Mouse (Mus musculus) neural tube, embryonic 11.5 days (tissue): ENCODE results near the gene Naglu. TPM values are rescaled to one million over a fixed set of nuclear protein-coding genes. Genes with fewer than 3 reads are reported as not detected.
"Not testable (repeated sequence)": the region's sequence is repeated elsewhere in the genome, so short reads cannot be mapped to it uniquely, and the experiment has no call there.

Experiments used
- ATAC-seq: fragments of 200-750 bp; cut with Nextera tagmentation; 2 replicates; pipeline ENCODE4 v1.8.0; 2017; ENCODE audit warnings: moderate number of reproducible peaks, mild to moderate bottlenecking, moderate TSS enrichment, moderate library complexity; ENCODE audit not compliant: insufficient read depth, low FRiP score, low TSS enrichment
- DNase-seq: peaks from one replicate; pipeline ENCODE4 v3.0.0-alpha.2; 2015; ENCODE audit warnings: low spot score
- H3K27ac ChIP-seq: fragments of 300-500 bp; sonication (generic); 2 replicates; pipeline ENCODE4 v1.5.1; 2014; ENCODE audit warnings: low read depth, mild to moderate bottlenecking, low read length
- H3K27me3 ChIP-seq: fragments of 300-500 bp; sonication (generic); 2 replicates; pipeline ENCODE4 v1.6.1; 2014; ENCODE audit warnings: mild to moderate bottlenecking, low read length, mixed read lengths; ENCODE audit not compliant: control insufficient read depth, insufficient read depth
- H3K36me3 ChIP-seq: fragments of 300-500 bp; sonication (generic); 2 replicates; pipeline ENCODE4 v1.6.1; 2014; ENCODE audit warnings: mild to moderate bottlenecking, low read length, moderate library complexity, mixed read lengths; ENCODE audit not compliant: control insufficient read depth, insufficient read depth
- H3K4me1 ChIP-seq: fragments of 300-500 bp; sonication (generic); 2 replicates; pipeline ENCODE4 v1.6.1; 2014; ENCODE audit warnings: low read length, mixed read lengths; ENCODE audit not compliant: control insufficient read depth, insufficient read depth
- H3K4me2 ChIP-seq: fragments of 300-500 bp; sonication (generic); 2 replicates; pipeline ENCODE4 v1.6.1; 2014; ENCODE audit warnings: low read depth, mild to moderate bottlenecking, moderate library complexity
- H3K4me3 ChIP-seq: fragments of 300-500 bp; sonication (generic); 2 replicates; pipeline ENCODE4 v1.5.1; 2014; ENCODE audit warnings: low read depth, low read length
- H3K9ac ChIP-seq: fragments of 300-500 bp; sonication (generic); 2 replicates; pipeline ENCODE4 v1.6.1; 2014; ENCODE audit warnings: mild to moderate bottlenecking, low read length
- H3K9me3 ChIP-seq: fragments of 300-500 bp; sonication (generic); 2 replicates; pipeline ENCODE4 v1.6.1; 2016; ENCODE audit warnings: low read length; ENCODE audit not compliant: control insufficient read depth
- WGBS: fragments of 180-500 bp; shearing (Covaris S2); extraction: QIAGEN DNeasy Blood & Tissue Kit; methylation state at CpG from one replicate; pipeline ENCODE4 v1.1.7; 2014; 5-methylcytosine and 5-hydroxymethylcytosine counted together
- microRNA-seq: library from miRNA; unstranded; fragments of <30 nt; microRNA quantifications from one replicate; pipeline ENCODE4, GENCODE M21; 2016
- polyA plus RNA-seq: library from polyadenylated mRNA; unstranded; fragments of >200 nt; fragmentation: Nextera tagmentation; extraction: Ambion mirVana; gene quantifications from 2 replicates; pipeline ENCODE4 v1.2.1, GENCODE M21; 2014

Naglu gene
- polyA plus RNA-seq, 1 experiment from 2014 or later = 5.8 TPM

DNA sequence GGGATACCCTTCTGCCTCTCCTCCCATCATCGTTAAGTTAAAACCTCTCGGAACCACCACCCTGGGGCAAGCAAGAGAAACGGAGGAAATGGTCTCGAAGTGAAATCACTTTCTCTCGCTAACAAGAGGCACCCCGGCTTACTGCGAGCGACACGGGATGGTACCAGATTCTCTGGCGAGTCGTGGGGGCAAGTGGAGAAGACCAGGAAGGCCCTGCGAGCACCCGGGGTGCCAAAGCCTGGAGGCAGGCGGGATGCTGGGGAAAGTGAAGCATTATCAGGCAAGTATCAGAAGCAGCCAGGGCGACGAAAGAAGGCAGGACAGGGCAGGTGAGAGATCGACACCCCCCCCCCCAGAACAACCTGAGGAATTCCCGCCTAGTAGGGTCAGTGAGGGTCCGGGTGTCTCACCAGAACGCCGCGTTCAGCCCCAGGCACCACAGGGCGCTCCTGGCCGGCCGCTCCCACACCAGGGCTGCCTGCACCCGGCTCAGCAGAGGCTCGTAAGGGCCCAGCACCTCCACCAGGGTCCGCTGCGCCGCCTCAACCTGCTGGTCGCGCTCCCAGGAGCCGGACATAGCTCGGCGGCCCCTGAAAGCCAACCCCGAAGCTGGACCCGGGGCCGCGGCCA is 49.4 kb downstream of the Naglu start:
- peaks cover 16% of the 10 kb centered on the region; the same call in 1 of the 2 replicates for H3K4me1 ChIP-seq
- H3K9ac ChIP-seq = peak overlapping the region; percentile 91
- ATAC-seq = no peak; the same call in 1 of the 2 replicates
- no peak for DNase-seq
- H3K27ac ChIP-seq = peak overlapping the region; percentile 88
- peak overlapping the region; percentile 96 for H3K4me2 ChIP-seq
- under 1% methylated on average over 39 of the region's 39 CpGs for WGBS
- H3K27me3 ChIP-seq = no peaks in the 10 kb centered on the region
- peak overlapping the region; percentile 89 for H3K4me3 ChIP-seq
- no peaks in the 10 kb centered on the region for H3K9me3 ChIP-seq
- peaks cover 2% of the 10 kb centered on the region; the same call in 1 of the 2 replicates for H3K36me3 ChIP-seq

DNA sequence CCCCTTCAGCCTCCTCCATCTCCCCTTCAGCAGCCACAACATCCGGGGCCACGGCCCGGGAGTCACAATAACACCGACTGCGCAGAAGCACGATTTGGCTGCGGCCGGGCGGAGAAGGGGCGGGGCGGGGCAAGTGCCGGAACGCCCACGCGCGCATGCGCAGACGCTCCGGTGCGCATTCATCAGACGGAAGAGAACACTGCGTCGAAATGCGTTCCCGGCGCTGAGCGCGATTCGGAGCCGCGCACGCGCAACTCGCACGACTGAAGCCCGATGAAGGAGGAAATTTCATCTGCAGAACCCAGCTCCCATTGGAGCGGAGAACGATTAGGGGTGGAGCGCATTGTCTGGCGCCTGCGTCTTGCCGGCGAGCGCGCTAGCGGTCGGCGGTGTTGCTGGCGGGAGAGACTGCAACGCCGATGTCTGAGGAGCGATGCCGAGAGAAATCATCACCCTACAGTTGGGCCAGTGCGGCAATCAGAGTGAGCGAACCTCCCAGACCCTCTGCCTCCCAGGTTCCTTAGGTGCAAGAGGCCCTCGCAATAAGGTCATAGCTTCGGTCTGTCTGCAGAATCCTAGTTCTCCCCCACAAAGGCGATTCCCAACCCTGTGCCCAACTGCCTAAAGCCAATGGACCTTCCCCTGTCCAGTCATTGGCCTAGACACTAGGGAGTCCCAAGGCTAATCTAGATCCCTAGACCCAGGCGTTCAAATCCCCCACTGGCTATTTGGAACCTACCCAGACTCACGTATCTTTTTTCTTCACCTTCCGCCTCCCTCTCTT is 50.1 kb downstream of the Naglu start, which contains the start of the genes Retreg3 and Tubg1:
Gene Retreg3, minus strand, starts transcription at position 133 of the 784 bp plus-strand sequence.
Gene Tubg1, plus strand, starts transcription at position 178 of the 784 bp plus-strand sequence.
- ATAC-seq = peak; percentile 92
- Histone ChIP-seq H3K9me3 (no peaks in the 10 kb centered on the region), H3K27me3 (no peaks in the 10 kb centered on the region), H3K9ac (peak within 1 kb of the TSS; percentile 91), H3K36me3 (peaks cover 5% of the 10 kb centered on the region), H3K27ac (peak within 1 kb of the TSS; percentile 88), H3K4me2 (peak within 1 kb of the TSS; percentile 96), H3K4me3 (peak within 1 kb of the TSS; percentile 89), H3K4me1 (peaks cover 16% of the 10 kb centered on the region; the same call in 1 of the 2 replicates)
- peak; percentile 100 for DNase-seq
- WGBS = under 1% methylated on average over 61 of the region's 61 CpGs

DNA sequence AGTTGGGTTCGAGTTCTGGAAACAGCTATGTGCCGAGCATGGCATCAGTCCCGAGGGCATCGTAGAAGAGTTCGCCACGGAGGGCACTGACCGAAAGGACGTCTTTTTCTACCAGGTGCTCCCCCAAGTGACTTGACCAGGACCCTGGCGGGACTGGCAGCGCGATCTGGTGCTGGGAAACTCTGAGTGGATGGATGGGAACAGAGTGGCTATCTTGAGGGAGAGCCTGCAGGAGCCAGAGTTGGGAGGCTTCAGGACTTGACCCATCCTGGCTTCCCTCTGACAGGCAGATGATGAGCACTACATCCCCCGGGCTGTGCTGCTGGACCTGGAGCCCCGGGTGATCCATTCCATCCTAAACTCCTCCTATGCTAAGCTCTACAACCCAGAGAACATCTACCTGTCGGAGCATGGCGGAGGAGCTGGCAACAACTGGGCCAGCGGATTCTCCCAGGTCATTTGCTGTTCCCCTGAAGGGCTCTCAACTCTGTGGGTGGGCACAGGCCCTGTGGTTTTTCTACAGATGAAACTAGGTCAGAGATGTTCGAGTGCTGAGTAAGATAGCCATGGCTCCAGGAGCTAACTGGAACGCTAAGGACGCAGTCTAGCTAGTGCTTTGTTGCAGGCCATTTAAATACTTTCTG is 50.9 kb downstream of the Naglu start:
- H3K27ac ChIP-seq = peak overlapping the region; percentile 88
- ATAC-seq = peak; percentile 29; the same call in 1 of the 2 replicates
- no peaks in the 10 kb centered on the region for H3K9me3 ChIP-seq
- peaks cover 8% of the 10 kb centered on the region for H3K36me3 ChIP-seq
- H3K27me3 ChIP-seq = no peaks in the 10 kb centered on the region
- no peak for DNase-seq
- WGBS = 25% methylated on average over 19 of the region's 19 CpGs
- peaks cover 16% of the 10 kb centered on the region; the same call in 1 of the 2 replicates for H3K4me1 ChIP-seq
- peak overlapping the region; percentile 89 for H3K4me3 ChIP-seq
- peak overlapping the region; percentile 84 for H3K9ac ChIP-seq
- H3K4me2 ChIP-seq = peak overlapping the region; percentile 96

DNA sequence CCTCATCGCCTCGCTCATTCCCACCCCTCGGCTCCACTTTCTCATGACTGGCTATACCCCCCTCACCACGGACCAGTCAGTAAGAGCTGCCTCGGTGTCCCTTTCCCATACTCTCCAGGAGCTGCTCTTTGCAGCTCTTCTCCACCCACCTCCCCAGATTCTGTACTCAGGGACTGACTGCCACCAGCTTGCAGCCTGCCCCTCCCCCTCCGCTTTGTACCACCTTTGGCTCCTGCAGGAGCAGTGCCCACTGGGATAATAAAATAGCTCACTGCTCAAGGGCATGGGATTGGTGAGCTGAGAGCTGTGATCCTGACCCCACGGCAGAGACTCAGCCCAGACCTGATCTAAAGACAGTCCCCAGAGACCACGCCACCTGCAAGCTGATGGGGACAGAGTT is 54.7 kb downstream of the Naglu start:
- not testable (repeated sequence) for H3K9me3 ChIP-seq, H3K4me1 ChIP-seq, H3K4me3 ChIP-seq, DNase-seq, H3K9ac ChIP-seq, ATAC-seq, H3K27ac ChIP-seq, H3K4me2 ChIP-seq, H3K27me3 ChIP-seq
- H3K36me3 ChIP-seq = peaks cover 19% of the 10 kb centered on the region
- 95% methylated on average over 8 of the region's 8 CpGs for WGBS

DNA sequence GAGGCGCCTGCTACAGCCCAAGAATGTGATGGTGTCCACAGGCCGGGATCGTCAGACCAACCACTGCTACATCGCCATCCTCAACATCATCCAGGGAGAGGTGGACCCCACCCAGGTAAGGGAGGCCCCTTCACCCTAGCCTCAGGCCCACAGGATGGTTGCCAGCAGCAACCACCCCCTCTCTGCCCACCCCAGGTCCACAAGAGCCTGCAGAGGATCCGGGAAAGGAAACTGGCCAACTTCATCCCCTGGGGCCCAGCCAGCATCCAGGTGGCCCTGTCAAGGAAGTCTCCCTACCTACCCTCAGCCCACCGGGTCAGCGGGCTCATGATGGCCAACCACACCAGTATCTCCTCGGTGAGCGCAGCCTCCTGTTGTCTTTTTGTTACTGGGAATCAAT is 55.2 kb downstream of the Naglu start:
- H3K9me3 ChIP-seq, DNase-seq, H3K4me2 ChIP-seq, H3K4me3 ChIP-seq, ATAC-seq, H3K27ac ChIP-seq, H3K27me3 ChIP-seq, H3K9ac ChIP-seq, H3K4me1 ChIP-seq: not testable (repeated sequence)
- peaks cover 19% of the 10 kb centered on the region for H3K36me3 ChIP-seq
- 95% methylated on average over 7 of the region's 9 CpGs for WGBS

DNA sequence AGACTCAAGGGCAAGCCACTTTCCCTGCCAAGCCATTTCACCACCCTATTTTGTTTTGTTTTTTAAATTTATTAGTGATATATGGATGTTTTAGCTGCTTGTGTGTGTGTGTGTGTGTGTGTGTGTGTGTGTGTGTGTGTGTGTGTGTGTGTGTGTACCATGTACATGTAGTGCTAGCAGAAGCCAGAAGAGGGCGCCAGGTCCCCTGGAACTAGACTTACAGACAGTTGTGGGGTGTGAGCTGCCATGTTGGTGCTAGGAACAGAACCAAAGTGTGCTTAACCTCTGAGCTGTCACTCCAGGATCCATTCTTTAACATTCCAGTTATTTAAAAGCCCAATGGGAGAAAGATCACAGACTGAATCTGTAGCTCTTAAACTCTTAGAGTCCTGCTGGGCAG is 57.3 kb downstream of the Naglu start:
- Histone ChIP-seq H3K9me3 (no peaks in the 10 kb centered on the region), H3K4me3 (no peak overlapping the region), H3K36me3 (peaks cover 17% of the 10 kb centered on the region), H3K4me1 (no peaks in the 10 kb centered on the region), H3K4me2 (no peak overlapping the region), H3K9ac (no peak overlapping the region), H3K27ac (no peak overlapping the region), H3K27me3 (no peaks in the 10 kb centered on the region)
- ATAC-seq (no peak), DNase-seq (no peak)
- WGBS = 100% methylated on average over 1 of the region's 1 CpGs

Small RNA genes within 50 kb of the gene (microRNA-seq; reads per million reads assigned to microRNA genes)
- gene Mir6928 = 0.78 reads per million

Other genes starting within 250 kb of the Naglu start
- gene Stat5b, start 219.3 kb upstream of the Naglu start, polyA plus RNA-seq = 18.3 and 20.2 TPM in 2 replicates
- 1.3 and 1.9 TPM in 2 replicates for gene Stat5a, start 210.7 kb upstream of the Naglu start, polyA plus RNA-seq
- gene Stat3, start 130.5 kb upstream of the Naglu start, polyA plus RNA-seq = 34.7 and 42.1 TPM in 2 replicates
- 11.4 and 12.3 TPM in 2 replicates for gene Cavin1, start 99.1 kb upstream of the Naglu start, polyA plus RNA-seq
- 50.2 and 54.1 TPM in 2 replicates for gene Atp6v0a1, start 60.6 kb upstream of the Naglu start, polyA plus RNA-seq
- not detected in 2 replicates for gene Hsd17b1, start 8.4 kb downstream of the Naglu start, polyA plus RNA-seq
- 55.5 and 55.9 TPM in 2 replicates for gene Coasy, start 12.6 kb downstream of the Naglu start, polyA plus RNA-seq
- 55.6 and 61.6 TPM in 2 replicates for gene Mlx, start 17.3 kb downstream of the Naglu start, polyA plus RNA-seq
- 49.3 and 50.8 TPM in 2 replicates for gene Psmc3ip, start 25.4 kb downstream of the Naglu start, polyA plus RNA-seq
- gene Retreg3, start 49.9 kb downstream of the Naglu start, polyA plus RNA-seq = 14.3 and 14.4 TPM in 2 replicates
- gene Tubg1, start 49.9 kb downstream of the Naglu start, polyA plus RNA-seq = 111 and 116 TPM in 2 replicates
- gene Tubg2, start 85.9 kb downstream of the Naglu start, polyA plus RNA-seq = 6.2 and 6.9 TPM in 2 replicates
- gene Cntnap1, start 100.5 kb downstream of the Naglu start, polyA plus RNA-seq = 0.94 and 1.0 TPM in 2 replicates
- 9.2 and 11.8 TPM in 2 replicates for gene Plekhh3, start 101.3 kb downstream of the Naglu start, polyA plus RNA-seq
- 0.14 and 0.44 TPM in 2 replicates for gene Ccr10, start 105.4 kb downstream of the Naglu start, polyA plus RNA-seq
- 11.2 and 12.4 TPM in 2 replicates for gene Ezh1, start 156.5 kb downstream of the Naglu start, polyA plus RNA-seq
- 72.6 and 73.3 TPM in 2 replicates for gene Ramp2, start 176.0 kb downstream of the Naglu start, polyA plus RNA-seq
- 124 and 126 TPM in 2 replicates for gene Vps25, start 183.7 kb downstream of the Naglu start, polyA plus RNA-seq
- gene Wnk4, start 190.6 kb downstream of the Naglu start, polyA plus RNA-seq = 6.4 and 7.6 TPM in 2 replicates
- 1.6 and 2.5 TPM in 2 replicates for gene Cntd1, start 209.0 kb downstream of the Naglu start, polyA plus RNA-seq
- 190 and 196 TPM in 2 replicates for gene Coa3, start 209.1 kb downstream of the Naglu start, polyA plus RNA-seq
- 174 and 177 TPM in 2 replicates for gene Becn1, start 232.3 kb downstream of the Naglu start, polyA plus RNA-seq
- 154 and 157 TPM in 2 replicates for gene Psme3, start 246.2 kb downstream of the Naglu start, polyA plus RNA-seq